Mouse (Mus musculus): ENCODE measurements at regions not wholly inside any gene's neighbourhood (a gene's known extent, or its start where the extent isn't known, plus 50 kb on each side); places are given as distances from the start of the nearest gene placed in this dataset.
"Not testable (repeated sequence)": the region's sequence is repeated elsewhere in the genome, so short reads cannot be mapped to it uniquely, and the experiment has no call there.

DNA sequence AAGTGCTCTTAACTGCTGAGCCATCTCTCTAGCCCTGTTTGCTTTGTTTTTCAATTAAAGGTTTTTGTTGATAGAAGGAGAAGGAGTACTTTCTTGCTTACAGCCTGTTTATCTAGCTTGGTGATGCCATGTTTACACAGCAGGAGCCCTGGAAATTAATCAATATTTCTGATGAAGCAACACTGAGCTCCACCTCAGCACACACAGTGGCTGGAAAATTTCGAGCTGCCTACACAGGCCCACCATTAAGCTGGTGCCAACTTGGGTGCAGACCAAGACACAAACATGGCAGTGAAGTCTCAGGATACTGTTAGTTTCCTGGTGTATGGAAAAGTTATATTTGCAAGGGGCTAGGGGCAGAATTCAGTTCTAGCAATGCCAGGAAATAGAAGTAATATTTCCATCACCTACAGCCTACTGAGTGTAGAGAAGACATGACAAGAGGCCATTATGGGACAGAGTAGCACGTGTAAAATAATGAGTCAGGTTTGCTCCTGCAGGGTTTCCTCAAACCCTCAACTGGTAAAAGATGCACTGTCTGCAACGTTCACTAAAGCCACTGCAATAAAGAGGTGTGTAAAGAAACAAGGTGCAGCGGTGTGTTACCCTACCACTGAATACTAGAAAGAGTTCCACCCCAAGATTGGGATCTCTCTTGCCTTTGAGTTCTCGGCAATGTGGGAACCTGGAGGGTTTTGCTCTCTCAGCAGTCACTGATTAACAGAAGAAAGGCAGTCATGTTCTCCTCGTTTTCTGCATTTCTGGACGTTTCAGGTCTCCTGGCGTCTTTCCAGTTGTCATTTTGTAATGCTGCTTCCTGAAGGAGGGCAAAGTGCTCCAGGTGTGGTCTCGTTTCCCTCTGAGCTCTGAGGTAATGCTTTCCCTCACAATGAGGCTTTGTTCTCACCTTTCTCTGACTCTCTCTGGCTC lies 108.8 kb upstream of the Fhl2 start:
- DNase-seq = no peak

DNA sequence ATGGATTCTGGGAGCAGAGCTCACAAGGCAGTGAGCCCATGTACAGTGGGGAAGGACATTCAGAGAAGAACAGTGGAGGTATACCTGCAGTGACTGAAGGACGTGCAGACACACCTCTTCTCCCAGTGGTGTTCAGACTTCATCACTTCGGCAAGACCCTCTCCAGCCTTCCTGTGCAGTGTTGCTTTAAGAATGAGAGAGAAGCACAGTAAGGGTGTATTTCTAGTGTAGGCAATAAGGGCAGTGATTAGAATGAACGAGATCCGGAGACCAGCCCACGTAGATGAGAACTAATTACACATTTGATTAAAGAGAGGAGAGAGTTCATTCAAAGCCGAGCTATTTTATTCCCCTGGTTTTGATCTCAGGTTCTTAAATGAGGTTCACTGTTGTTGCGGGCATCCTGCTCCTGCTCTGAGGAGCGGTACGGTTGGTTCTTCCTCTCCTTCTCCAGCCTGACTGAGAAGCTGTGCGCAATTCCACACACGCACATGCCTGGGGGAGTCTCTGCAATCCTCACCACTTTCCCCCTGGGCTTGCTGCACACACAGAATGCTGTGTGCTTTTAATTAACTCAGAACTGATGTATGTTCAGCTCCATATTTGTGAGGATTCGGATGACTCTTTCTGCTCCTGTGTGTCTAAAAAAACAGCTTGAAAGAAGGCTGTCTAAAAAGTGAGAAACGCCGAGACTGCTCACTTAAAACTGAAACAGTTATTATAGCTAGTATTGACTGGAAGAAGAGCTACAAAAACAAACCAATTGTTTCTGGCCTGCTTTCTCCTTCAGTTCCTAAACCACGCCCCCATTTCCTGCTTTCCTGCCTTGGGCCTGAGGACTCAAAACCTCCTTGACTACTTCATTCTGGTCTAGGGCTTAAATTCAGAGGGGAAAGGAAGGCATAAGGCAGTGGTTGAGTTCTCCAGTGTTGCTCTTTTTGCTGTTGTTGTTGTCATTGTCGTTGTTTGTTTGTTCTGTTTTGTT lies 114.2 kb upstream of the Fhl2 start:
- DNase-seq = no peak

DNA sequence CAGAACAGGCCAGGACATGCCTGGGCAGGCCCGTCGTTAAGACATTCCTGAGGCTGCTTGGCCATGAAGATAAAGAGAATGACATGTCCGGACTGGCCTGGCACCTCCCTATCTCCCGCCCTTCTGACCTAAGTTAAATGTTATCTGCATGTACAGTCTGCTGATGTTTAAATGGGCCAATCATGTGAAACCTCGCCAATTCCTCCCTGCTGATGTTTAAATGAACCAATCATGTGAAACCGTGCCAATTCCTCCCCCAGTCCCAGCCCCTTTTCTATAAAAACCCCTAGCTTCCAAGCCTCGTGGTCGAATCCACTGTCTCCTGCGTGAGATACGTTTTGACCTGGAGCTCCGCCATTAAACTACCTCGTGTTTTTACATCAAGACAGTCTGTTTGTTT lies 119.5 kb upstream of the Fhl2 start:
- DNase-seq = not testable (repeated sequence)

DNA sequence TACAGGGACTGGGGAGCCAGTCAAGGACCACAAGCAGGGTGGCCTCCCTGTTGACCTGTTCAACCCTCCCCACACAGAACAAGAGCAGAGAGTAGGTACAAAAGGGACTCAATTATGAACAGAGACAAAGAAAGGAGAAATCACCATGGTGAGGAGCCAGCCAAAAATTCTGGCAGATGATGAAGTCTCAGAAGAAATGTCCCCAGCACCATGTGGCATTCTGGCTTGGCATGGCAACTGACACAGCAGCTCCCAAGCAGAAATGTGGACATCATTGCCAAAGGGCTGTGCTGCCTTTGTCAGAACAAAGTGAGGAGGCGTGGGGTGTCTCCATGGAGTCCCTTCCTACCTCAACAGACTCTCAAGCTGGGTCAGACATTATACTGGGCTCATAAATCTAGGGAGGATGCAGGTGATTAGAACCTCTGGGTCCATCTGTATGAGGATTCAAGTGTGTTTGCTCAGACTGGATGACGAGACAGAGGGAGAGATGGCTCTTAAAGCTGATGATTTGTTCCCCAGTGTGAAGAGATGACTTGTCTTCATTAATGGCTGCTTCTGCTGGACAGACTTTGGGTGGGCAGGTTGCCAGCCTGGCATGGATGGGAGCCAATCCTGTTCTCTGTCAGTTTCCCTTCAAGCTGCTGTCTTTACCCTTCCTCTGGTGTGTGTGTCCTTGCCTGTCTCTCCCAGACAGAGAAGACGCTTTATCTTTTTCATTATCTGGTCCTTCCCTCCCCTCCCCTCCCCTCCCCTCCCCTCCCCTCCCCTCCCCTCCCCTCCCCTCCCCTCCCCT lies 120.5 kb upstream of the Fhl2 start:
- DNase-seq = peak; percentile 8

DNA sequence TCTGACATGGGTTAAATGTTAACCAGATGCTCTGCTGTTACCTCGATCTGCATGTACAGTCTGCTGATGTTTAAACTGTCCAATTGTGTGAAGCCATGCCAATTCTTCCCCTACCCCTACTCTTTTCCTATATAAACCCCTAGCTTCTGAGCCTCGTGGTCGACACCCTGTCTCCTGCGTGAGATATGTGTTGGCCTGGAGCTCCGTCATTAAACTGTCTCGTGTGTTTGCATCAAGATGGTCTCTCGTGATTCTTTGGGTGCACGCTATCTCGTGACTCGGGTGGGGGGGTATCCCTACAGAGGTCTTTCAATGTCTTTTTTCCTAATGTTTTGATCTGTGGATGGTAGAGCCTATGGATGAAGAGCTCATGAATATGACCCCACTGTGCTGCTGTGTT lies 110.9 kb upstream of the Nck2 start:
- not testable (repeated sequence) for DNase-seq

DNA sequence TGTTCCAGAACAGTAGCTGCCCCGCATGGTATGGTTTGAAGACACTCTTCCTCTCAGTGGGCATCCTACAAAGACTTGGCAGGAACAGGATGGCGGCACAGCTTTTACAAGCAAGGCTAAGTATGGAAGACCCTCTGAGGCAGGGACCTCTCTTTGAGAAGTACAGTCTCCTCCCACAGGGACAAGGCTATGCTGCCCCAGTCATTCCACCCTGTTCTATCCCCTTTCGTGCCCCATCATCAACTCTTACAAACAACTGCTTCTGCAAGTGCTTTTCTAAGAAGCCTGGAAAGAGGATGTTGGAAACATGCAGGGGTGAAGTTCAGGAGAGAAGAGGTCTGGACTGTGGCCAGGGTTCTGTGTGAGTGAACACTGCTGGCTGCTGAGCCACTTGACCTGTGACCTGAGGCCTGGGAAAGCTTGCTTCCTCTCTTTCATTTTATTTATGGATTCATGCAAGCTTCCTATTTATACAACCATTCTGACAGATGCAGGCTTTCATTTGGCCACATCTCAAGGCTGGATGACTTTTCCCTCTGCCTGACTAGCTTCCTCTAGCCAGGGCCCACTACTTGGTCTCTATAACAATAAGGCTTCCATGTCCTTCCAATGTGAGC lies 107.1 kb upstream of the Nck2 start:
- DNase-seq = no peak

DNA sequence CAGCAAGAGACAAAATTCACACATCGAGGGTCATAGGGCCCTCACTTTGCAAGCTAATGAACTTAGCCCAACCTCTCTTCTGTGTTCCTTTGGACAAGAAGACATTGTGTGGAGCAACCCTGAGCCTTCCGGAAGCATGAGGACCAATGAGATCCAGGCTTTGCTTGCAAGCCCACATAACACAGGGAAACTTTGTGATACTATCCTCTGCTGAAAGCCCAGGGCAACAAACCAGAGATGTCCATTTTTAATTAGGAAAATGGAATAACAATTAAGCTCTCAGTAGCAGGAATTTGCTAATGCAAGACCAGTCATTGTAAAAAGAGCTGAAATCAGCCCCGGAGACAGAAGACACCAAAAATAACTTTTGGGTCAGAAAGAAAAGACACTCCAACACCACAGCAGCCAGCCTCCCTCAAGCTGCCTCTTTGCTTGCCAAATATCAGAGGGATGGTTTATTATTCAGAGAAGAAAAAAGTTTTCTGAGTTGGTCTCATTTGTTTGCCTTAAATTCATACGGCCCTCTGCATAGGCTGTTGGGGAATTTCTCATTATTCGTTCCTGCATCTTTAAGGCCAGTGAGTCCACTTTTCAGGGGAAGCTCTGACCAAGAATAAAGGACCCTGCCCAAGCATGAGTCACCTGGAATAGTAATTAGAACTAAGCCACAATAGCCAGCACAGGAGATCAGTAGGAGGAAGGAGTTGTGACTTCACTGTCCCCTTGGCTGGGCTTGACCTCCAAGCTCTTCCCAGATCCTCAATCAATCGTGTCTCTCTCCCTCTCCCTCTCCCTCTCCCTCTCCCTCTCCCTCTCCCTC lies 106.1 kb upstream of the Nck2 start:
- DNase-seq = no peak

DNA sequence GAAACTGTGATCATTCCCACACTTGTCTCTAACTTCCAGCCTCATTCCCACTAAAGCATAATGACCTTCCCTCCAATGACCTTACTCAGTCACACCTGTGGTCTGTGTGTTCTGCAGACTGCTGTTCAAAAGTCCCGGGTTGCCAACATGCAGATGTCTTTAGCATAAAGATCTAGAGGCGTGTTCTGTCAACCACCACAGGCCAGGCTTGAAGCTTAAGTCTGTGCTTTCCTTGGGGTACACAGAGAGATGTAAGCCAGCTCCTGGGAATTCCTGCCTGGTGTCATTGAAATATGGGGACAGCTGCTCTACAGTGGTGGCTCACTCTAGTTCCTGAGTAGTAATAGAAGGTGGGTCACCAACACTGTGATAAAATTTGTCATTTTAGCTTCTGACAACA lies 101.5 kb upstream of the Nck2 start:
- DNase-seq = no peak

DNA sequence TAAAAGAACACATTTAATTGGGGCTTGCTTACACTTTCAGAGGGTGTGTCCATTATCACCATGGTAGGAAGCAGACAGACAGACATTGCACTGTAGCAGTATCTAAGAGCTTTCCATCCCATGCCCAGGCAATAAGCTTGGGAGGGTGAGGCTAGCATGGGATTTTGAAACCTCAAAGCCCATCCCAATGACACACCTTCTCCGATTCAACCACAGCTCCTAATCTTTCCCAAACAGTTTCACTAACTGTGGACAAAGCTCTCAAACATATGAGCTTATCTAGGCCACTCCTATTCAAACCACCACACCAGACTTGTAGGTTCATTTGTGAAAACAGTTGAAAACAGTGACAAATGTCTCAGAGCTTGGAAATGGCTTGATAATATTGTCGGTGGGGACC lies 101.0 kb upstream of the Nck2 start:
- DNase-seq = no peak

DNA sequence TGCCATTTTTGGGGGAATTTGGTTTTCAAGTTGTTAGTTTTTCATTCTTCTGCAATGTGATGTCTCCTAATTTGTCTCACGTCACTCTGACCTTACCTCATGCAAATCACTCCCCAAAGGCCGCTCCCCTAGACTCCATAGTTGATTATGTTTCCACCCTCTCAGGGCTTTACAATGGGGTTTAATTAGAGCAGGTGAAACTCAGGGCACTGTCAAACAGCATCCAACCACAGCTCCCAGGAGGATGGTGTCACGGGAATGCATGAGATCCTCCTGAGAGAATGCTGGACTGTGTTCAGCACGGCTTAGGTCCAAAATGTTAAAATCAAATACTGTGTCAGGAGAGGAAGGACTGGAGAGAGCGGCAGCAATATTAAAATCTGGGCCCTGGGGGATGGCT lies 100.4 kb upstream of the Nck2 start:
- no peak for DNase-seq

DNA sequence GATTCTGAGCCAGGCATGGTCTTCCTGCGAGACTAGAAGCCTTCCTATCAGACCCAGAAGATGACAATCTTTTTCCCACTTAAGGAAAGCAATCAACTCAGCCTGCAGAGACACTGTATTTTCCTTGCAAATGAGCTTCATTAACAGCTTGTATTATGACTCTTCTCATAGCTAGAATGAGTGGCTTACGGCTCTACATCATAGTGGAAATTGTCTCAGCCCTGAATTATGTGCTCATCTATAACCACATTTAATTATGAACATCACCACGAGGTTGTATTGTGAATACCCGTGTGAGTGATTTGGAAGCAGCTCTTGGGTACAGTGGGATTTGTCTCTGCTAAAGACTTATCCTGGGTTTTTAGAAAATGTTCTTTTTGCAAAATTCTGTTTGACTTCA lies 97.2 kb upstream of the Nck2 start:
- no peak for DNase-seq

DNA sequence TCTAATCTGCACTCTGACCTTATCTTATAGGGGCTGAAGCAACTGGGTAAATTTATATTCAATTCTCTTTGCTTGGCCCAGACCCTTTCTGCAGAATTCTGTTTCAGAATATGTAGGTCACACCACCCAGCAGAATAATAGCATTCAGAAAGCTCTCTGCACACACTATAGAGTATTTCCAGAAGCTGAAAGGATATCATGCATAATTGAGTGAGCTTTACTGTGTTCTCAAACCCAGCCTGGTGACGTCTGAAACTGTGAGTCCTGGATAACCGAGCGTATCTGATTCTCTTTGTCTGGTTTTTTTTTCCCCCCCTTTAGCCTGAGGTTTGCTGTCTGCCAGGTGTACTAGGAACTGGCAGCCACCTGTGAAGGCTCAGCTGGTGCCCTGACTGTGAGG lies 94.4 kb upstream of the Nck2 start:
- DNase-seq = no peak

DNA sequence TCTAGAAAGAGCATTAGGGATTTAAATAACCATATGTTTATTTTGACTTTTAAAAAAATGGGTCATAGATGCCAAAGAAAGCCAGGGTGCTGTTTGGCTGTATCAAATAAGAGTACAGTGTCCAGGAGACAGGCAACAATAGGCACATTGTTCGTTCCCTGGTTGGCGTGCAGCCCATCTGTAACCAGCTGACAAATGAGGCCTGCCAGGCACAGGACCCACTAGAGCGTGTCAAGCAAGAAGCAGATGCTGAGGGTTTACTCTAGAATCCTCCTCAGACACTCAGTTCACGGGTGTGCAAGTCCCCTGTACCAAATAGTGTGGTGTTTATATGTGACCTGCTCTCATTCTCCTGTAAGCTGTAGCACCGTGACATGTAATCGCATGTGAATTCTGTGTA lies 86.2 kb upstream of the Nck2 start:
- peak; percentile 6 for DNase-seq

DNA sequence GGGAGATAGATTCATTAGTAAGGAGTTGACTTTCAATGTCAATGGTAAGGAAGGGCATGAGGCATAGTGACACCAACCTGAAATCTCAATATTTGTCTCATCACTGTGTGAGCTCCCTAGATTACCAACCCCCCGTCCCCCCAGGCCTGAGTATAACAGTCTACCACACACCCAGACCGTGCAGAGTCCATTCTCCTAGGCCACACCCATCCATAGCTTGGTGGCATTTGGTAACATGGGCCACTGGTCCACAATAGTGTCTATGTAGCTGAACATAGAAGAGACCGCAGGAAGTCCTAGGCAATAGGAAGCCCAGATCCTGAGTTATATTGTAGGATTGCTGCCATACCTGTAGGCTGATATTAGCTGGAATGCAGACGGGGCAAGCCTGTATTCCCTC lies 84.7 kb upstream of the Nck2 start:
- DNase-seq = no peak

DNA sequence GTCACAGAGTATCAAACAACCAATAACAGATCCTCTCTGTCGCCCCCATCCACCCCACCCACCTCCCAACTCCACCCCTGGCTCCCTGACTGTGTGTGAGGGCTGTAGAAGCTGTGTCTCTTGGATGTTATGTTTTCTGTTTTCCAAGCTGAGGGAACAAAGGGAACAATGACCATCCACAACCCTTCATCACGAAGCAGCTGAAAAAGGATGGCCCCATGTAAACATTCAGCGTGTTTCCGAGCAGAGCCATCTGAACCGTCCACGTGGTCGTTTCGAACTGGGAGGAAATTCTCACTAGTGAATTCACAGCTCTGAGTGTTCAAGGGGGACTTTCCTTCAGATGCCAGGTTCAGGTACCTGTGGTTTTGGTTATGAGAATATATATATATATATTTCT lies 84.1 kb upstream of the Nck2 start:
- no peak for DNase-seq

DNA sequence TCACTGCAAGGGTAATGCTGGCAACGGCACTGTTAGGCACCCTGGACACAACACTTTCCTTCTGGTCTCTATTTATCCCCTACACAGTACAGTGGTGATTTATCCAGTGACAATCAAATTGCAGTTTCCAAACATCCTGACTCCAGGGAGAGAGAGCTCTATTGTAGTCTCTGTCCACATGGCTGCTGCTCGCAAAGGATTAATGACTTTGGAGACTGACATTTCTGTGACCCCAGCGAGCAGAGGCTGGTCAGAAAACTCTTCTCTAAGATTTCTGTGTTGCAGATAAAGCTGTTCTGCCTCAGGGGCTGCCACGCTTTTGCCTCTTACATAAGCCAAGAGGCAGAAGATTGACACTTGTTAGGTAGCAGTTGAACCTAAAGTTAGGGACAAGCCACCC lies 83.6 kb upstream of the Nck2 start:
- no peak for DNase-seq

DNA sequence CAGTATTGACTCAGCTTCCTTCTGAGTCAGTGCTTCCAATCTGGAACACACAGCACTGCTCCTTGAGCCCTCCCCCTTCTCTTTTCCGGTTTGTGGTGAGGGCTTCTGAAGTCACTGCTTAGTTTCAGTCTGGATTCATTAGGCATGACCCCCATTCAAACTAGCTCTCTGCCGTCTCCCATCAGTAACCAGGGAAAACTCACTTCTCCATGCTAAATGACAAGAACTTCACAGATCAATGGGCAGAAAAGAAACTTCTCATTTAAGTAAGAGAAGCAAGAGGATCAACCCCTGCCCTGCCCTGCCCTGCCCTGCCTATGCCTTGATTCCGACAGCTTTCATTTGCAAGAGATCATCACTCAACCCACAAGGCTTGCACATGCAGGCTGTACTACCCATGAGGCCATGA lies 82.9 kb upstream of the Nck2 start:
- no peak for DNase-seq

DNA sequence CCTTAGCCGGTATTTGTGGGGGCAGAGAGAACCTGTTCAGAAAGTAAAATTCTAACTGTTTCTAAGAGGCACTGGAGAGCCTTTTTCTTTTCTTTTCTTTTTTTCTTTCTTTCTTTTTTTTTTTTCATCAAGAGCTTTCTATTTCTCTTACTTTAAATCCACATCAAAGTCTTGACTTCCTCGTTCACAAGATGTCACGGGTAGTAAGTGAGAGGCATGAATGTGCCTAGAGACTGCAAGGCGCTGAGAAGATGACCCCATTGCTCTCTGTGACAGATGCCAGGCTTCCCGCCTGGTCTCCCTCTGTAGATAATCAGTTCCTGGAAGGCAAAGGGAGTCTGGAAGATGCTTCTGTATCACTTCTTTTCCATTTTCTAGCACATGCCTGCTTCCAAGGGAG lies 82.2 kb upstream of the Nck2 start:
- DNase-seq = no peak

DNA sequence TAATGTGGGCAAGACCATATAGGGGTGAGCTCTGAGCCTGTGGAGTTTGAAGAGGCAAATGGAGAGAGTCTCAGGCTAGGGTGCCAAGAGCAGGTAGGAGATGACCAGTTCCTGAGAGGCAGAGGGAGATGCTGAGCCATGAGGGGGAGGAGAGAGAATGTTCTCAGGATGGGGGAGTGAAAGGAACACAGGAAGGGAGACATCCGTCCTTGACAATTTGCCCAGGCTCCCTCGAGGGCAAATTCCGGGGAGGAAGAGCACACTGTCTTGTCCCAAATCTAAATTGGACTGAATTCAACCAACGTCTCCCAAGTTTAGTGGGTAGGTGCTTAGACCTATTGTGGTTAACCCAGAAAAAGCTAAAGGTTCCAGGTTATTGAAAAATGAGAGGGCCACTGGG lies 81.2 kb upstream of the Nck2 start:
- DNase-seq = no peak

DNA sequence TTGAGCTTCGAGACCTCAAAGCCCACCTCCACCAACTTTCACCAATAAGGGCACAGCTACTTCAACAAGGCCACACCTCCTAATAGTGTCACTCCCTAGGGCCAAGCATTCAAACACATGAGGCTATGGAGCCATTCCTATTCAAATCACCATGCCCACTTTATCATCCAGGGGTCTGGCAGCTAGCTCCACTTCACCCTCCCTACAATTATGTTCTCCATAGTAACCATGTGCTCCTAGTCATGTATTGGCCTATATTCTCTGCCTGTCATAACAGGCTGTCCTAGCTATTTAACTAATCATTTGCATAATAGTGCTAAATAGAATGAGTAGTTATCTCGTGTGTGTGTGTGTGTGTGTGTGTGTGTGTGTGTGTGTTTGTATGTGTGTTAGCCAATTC lies 77.9 kb upstream of the Nck2 start:
- no peak for DNase-seq

DNA sequence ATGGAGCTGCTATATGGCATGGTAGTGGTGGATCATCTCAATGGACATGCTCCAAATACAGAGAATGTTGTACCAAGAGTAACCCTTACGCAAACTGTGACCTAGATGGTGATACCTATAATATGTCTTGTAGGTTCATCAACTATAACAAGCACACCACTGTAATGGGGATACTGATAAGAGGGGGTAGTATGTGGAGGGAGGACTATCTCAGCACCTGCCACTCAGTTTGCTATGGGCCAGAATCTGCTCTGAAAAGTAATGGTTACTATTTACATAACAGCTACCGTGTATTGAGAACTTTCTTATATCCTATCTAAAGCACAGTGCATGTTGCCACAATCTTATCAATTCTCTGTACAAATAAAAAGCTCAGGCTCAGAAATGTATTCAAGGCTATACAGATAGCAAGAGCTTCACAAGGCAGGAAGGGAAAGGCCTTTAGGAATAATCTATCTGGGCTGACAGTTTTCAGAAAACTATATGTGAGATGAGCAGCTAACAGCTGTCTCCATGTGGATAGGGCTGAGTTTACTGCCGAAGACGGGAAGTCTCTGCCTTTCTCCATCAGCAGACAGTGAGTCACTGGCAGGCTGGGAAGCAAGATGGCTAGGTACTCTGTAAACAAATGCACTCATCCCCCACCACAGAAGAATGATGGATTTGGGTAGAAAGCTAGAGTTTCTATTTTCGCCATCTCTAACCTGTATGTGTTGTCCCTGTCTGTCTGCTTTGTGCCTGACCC lies 77.1 kb upstream of the Nck2 start:
- DNase-seq = no peak

Data from cerebellum, adult 11 months (tissue).